Mouse (Mus musculus): ENCODE measurements around the gene Rragc. TPM values are rescaled to one million over a fixed set of nuclear protein-coding genes. Genes with fewer than 3 reads are reported as not detected.

The Rragc gene
- polyA plus RNA-seq, 1 experiment from 2014 or later = 38.8 TPM

Other genes with a start within 250 kb of the Rragc start
- 15.1 and 17.5 TPM in 2 replicates for gene Macf1, start 233.1 kb upstream of the Rragc start, polyA plus RNA-seq (2016; fragmentation: Nextera tagmentation; extraction: Ambion mirVana)
- gene Ndufs5, start 199.2 kb upstream of the Rragc start, polyA plus RNA-seq (2016; fragmentation: Nextera tagmentation; extraction: Ambion mirVana) = 224 and 227 TPM in 2 replicates
- 37.2 and 41.5 TPM in 2 replicates for gene Akirin1, start 167.1 kb upstream of the Rragc start, polyA plus RNA-seq (2016; fragmentation: Nextera tagmentation; extraction: Ambion mirVana)
- 0.08 TPM in 1 of 2 replicates, not detected in the other for gene Rhbdl2, start 129.6 kb upstream of the Rragc start, polyA plus RNA-seq (2016; fragmentation: Nextera tagmentation; extraction: Ambion mirVana)
- not detected in 2 replicates for gene 4933427I04Rik, start 57.8 kb upstream of the Rragc start, polyA plus RNA-seq (2016; fragmentation: Nextera tagmentation; extraction: Ambion mirVana)
- gene Mycbp, start 12.6 kb upstream of the Rragc start, polyA plus RNA-seq (2016; fragmentation: Nextera tagmentation; extraction: Ambion mirVana) = 79.5 and 79.7 TPM in 2 replicates
- not detected in 2 replicates for gene 4930535I16Rik, start 576 bp downstream of the Rragc start, polyA plus RNA-seq (2016; fragmentation: Nextera tagmentation; extraction: Ambion mirVana)

Data from liver, embryonic 12.5 days (tissue).